ENCODE assay signal across 24 mouse cellular contexts in the genomic region with DNA sequence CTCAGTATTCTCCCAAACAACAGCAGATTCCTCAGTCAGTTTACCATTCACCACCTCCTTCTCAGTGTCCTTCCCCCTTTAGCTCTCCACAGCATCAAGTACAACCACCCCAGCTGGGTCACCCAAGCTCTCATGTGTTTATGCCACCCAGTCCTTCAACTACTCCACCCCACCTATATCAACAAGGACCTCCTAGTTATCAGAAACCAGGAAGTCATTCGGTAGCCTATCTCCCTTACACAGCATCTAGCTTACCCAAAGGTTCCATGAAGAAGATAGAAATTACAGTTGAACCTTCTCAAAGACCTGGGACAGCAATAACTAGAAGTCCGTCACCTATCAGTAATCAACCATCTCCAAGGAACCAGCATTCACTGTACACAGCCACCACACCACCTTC. TPM values are rescaled to one million over a fixed set of nuclear protein-coding genes. Genes with fewer than 3 reads are reported as not detected.
DNase-seq lines count a peak whose midpoint lies in the region; ATAC-seq and TF ChIP-seq lines count a peak whose summit lies in the region.
"Had no signal": no experiment of that assay in that cellular context is flagged by ENCODE, and none has a peak within 500 bp of the region (broad histone marks: within the 10 kb centered on the region; RNA-seq: fewer than 3 reads in every experiment).

No protein-coding gene starts in this region.

- peak; percentile 97 for ATAC-seq in liver, postnatal 0 days
- ATAC-seq: forebrain, postnatal 0 days; inflammation-experienced regulatory T-cells, adult 6 months had no signal

- no peaks in the 10 kb centered on the region for H3K9me3 ChIP-seq in liver, postnatal 0 days (ENCODE audit: low read length)
- H3K9me3 ChIP-seq in embryonic facial prominence, embryonic 10.5 days = no peaks in the 10 kb centered on the region
- H3K9me3 ChIP-seq in limb, embryonic 10.5 days (replicated peaks) = no peaks in the 10 kb centered on the region
- H3K9me3 ChIP-seq: heart, embryonic 12.5 days; hindbrain, embryonic 12.5 days; kidney, embryonic 15.5 days; limb, embryonic 12.5 days; midbrain, embryonic 12.5 days had no signal

- no peaks in the 10 kb centered on the region for H3K4me1 ChIP-seq in liver, postnatal 0 days (ENCODE audit: insufficient read depth)
- no peaks in the 10 kb centered on the region for H3K4me1 ChIP-seq in embryonic facial prominence, embryonic 10.5 days
- H3K4me1 ChIP-seq in limb, embryonic 10.5 days = no peaks in the 10 kb centered on the region
- H3K4me1 ChIP-seq: heart, embryonic 12.5 days; hindbrain, embryonic 12.5 days; kidney, embryonic 15.5 days; limb, embryonic 12.5 days; midbrain, embryonic 12.5 days had no signal

- WGBS in liver, postnatal 0 days (ENCODE audit: insufficient replicate concordance) = 52% methylated on average over 2 of the region's 2 CpGs
- 93% methylated on average over 2 of the region's 2 CpGs for WGBS in embryonic facial prominence, embryonic 10.5 days
- 97% methylated on average over 2 of the region's 2 CpGs for WGBS in limb, embryonic 10.5 days

- no peak for TF ChIP-seq CTCF in liver, postnatal 0 days (IDR thresholded peaks at IDR 0.05; ENCODE audit: low read depth)

- H3K27me3 ChIP-seq in liver, postnatal 0 days (ENCODE audit: insufficient read depth, low read length) = no peaks in the 10 kb centered on the region
- no peaks in the 10 kb centered on the region for H3K27me3 ChIP-seq in embryonic facial prominence, embryonic 10.5 days (replicated peaks; ENCODE audit: low read depth, poor library complexity, severe bottlenecking)
- no peaks in the 10 kb centered on the region for H3K27me3 ChIP-seq in limb, embryonic 10.5 days (ENCODE audit: low read depth, poor library complexity, severe bottlenecking)
- H3K27me3 ChIP-seq: heart, embryonic 12.5 days; hindbrain, embryonic 12.5 days; limb, embryonic 12.5 days; midbrain, embryonic 12.5 days had no signal

- no peak overlapping the region for H3K9ac ChIP-seq in liver, postnatal 0 days (replicated peaks)
- H3K9ac ChIP-seq: forebrain, postnatal 0 days; heart, embryonic 12.5 days; hindbrain, embryonic 12.5 days; kidney, embryonic 15.5 days; limb, embryonic 12.5 days; lung, embryonic 14.5 days; midbrain, embryonic 12.5 days had no signal

- H3K4me2 ChIP-seq in liver, postnatal 0 days (ENCODE audit: low read depth, low read length) = peak overlapping the region; percentile 52
- H3K4me2 ChIP-seq: heart, embryonic 12.5 days; hindbrain, embryonic 12.5 days; kidney, embryonic 15.5 days; limb, embryonic 12.5 days; lung, embryonic 14.5 days; midbrain, embryonic 12.5 days had no signal

- DNase-seq in MEL-GATA-1-ER (ENCODE audit: extremely low read depth, low read depth) (peak; percentile 69), liver (peak; percentile 66)
- DNase-seq in c-Kit-positive CD71-negative TER-119-negative erythroid progenitor cells, embryonic 14.5 days (ENCODE audit: low read depth) = peak; percentile 1
- DNase-seq in liver, postnatal 0 days = no peak
- DNase-seq in embryonic facial prominence, embryonic 10.5 days (ENCODE audit: low spot score) = no peak
- DNase-seq in limb, embryonic 10.5 days (ENCODE audit: low spot score) = no peak
- DNase-seq in kidney, adult 18-20 months = no peak
- DNase-seq: adrenal gland, adult 8-10 months; cerebellum, adult 18-20 months; cerebellum, postnatal 25 days; forebrain, postnatal 0 days; heart, postnatal 14 days; kidney, postnatal 4 days; layer of hippocampus, adult 9-11 months; lung, embryonic 14.5 days; lung, postnatal 4 days; right cerebral cortex, postnatal 4 days; thymus, postnatal 14 days had no signal

- peak; percentile 85 for TF ChIP-seq EP300 in liver, postnatal 0 days (IDR thresholded peaks at IDR 0.05; ENCODE audit: low read depth)

- peaks cover 17% of the 10 kb centered on the region; the same call in 1 of the 2 replicates for H3K36me3 ChIP-seq in liver, postnatal 0 days (replicated peaks; ENCODE audit: insufficient read depth, low read length)
- H3K36me3 ChIP-seq in embryonic facial prominence, embryonic 10.5 days (replicated peaks) = peaks cover 10% of the 10 kb centered on the region
- H3K36me3 ChIP-seq in limb, embryonic 10.5 days = peaks cover 9% of the 10 kb centered on the region
- H3K36me3 ChIP-seq: hindbrain, embryonic 12.5 days; midbrain, embryonic 12.5 days had no signal

- no peak overlapping the region for H3K4me3 ChIP-seq in liver, postnatal 0 days (ENCODE audit: low read depth, low read length)
- no peak overlapping the region for H3K4me3 ChIP-seq in embryonic facial prominence, embryonic 10.5 days
- H3K4me3 ChIP-seq in limb, embryonic 10.5 days = no peak overlapping the region
- H3K4me3 ChIP-seq: heart, embryonic 12.5 days; hindbrain, embryonic 12.5 days; kidney, embryonic 15.5 days; limb, embryonic 12.5 days; midbrain, embryonic 12.5 days had no signal

- peak overlapping the region; percentile 30 for H3K27ac ChIP-seq in liver, postnatal 0 days (ENCODE audit: low read depth)
- no peak overlapping the region for H3K27ac ChIP-seq in embryonic facial prominence, embryonic 10.5 days (replicated peaks)
- H3K27ac ChIP-seq in limb, embryonic 10.5 days = no peak overlapping the region
- H3K27ac ChIP-seq: hindbrain, embryonic 12.5 days; kidney, embryonic 15.5 days; limb, embryonic 12.5 days; midbrain, embryonic 12.5 days had no signal

RNA-seq across cellular contexts. Expression of a gene that starts 40.9 kb away (rescaled TPM):
- polyA plus RNA-seq in liver, postnatal 0 days (2015; fragmentation: Nextera tagmentation; extraction: Ambion mirVana) = 2.6 and 3.8 TPM in 2 replicates
- 3.3 and 5.3 TPM in 2 replicates for polyA plus RNA-seq in embryonic facial prominence, embryonic 10.5 days (2016; fragmentation: Nextera tagmentation; extraction: Ambion mirVana)
- 4.0 and 4.1 TPM in 2 replicates for polyA plus RNA-seq in limb, embryonic 10.5 days (2016; fragmentation: Nextera tagmentation; extraction: Ambion mirVana)

Comparison
In these comparisons a context has a peak if more than half of its experiments do, and no peak if none do; other contexts are left out.
1. DNase-seq: peak in MEL-GATA-1-ER (single experiment), c-Kit-positive CD71-negative TER-119-negative erythroid progenitor cells, embryonic 14.5 days (single experiment) and liver (single experiment); none in liver, postnatal 0 days (single experiment), embryonic facial prominence, embryonic 10.5 days (single experiment), limb, embryonic 10.5 days (single experiment) and kidney, adult 18-20 months (single experiment).